Mouse (Mus musculus) CH12.LX (cell line): Measurements from ENCODE around the gene Siah2. TPM values are rescaled to one million over a fixed set of nuclear protein-coding genes. Genes with fewer than 3 reads are reported as not detected.

Source experiments
- DNase-seq: peaks from one replicate; pipeline ENCODE4 v3.0.0-alpha.2; 2013; ENCODE audit errors: extremely low read depth
- H3K27ac ChIP-seq: 2 replicates; pipeline ENCODE4 v1.5.1; 2012; ENCODE audit warnings: low read depth, mild to moderate bottlenecking, control low read depth, moderate library complexity; ENCODE audit not compliant: insufficient read depth
- H3K27me3 ChIP-seq: replicated peaks from 2 replicates; pipeline ENCODE3; 2012; ENCODE audit warnings: inconsistent platforms
- H3K36me3 ChIP-seq, 2 experiments: replicated peaks in 1 of 2; 2 replicates each; pipeline versions ENCODE3 to v1.6.1; 2012; ENCODE audit warnings: inconsistent platforms in 1 of 2, low read length in 1 of 2, mild to moderate bottlenecking in 1 of 2, mixed read lengths in 1 of 2, moderate library complexity in 1 of 2; ENCODE audit not compliant: control insufficient read depth in 1 of 2, insufficient read depth in 1 of 2
- H3K4me1 ChIP-seq, 2 experiments: 2 replicates each; pipeline ENCODE4 v1.6.1; 2012; ENCODE audit warnings: inconsistent platforms in 1 of 2, moderate library complexity in 1 of 2; ENCODE audit not compliant: insufficient read depth in 2 of 2, control insufficient read depth in 1 of 2
- H3K4me2 ChIP-seq: 2 replicates; pipeline ENCODE4 v1.6.1; 2012; ENCODE audit warnings: low read depth, mild to moderate bottlenecking, control low read depth; ENCODE audit not compliant: poor library complexity, insufficient read depth, severe bottlenecking
- H3K4me3 ChIP-seq, 3 experiments: fragments of 150-350 bp in 1 of 3; sonication (generic) in 1 of 3; replicated peaks in 1 of 3; 2 replicates each; pipeline versions ENCODE3 to v1.5.1; 2011 to 2012; ENCODE audit warnings: low read depth in 2 of 3, low read length in 2 of 3, mild to moderate bottlenecking in 2 of 3, moderate library complexity in 2 of 3, control low read depth in 1 of 3, improper control_type of control experiment in 1 of 3, inconsistent platforms in 1 of 3, mixed read lengths in 1 of 3; ENCODE audit not compliant: poor library complexity in 1 of 3
- H3K79me2 ChIP-seq: replicated peaks from 2 replicates; pipeline ENCODE4 v1.6.1; 2012; ENCODE audit warnings: mild to moderate bottlenecking, moderate library complexity; ENCODE audit not compliant: control insufficient read depth, poor library complexity, insufficient read depth, severe bottlenecking; ENCODE audit errors: extremely low read depth
- H3K9ac ChIP-seq: 2 replicates; pipeline ENCODE4 v1.6.1; 2012; ENCODE audit warnings: low read depth, mild to moderate bottlenecking, control low read depth, moderate library complexity; ENCODE audit not compliant: insufficient read depth
- H3K9me3 ChIP-seq: replicated peaks from 2 replicates; pipeline ENCODE3; 2012; ENCODE audit warnings: low read length, inconsistent platforms, mixed read lengths
- BHLHE40 ChIP-seq: IDR thresholded peaks from 2 replicates; pipeline ENCODE4 v1.6.1; 2011; ENCODE audit warnings: mild to moderate bottlenecking, low read depth, low read length, improper control_type of control experiment
- CHD2 ChIP-seq: IDR thresholded peaks from 2 replicates; pipeline ENCODE4 v1.6.1; 2011; ENCODE audit warnings: low read length, improper control_type of control experiment
- CTCF ChIP-seq, 2 experiments: IDR thresholded peaks in 1 of 2; conservative IDR thresholded peaks in 1 of 2; 2 replicates each; pipeline ENCODE4 v1.5.1; 2011 to 2012; ENCODE audit warnings: low read depth in 2 of 2, low read length in 2 of 2, improper control_type of control experiment in 1 of 2, inconsistent platforms in 1 of 2, mild to moderate bottlenecking in 1 of 2, moderate library complexity in 1 of 2
- ELF1 ChIP-seq: IDR thresholded peaks from 2 replicates; pipeline ENCODE4 v1.6.1; 2014; ENCODE audit warnings: low read depth, mild to moderate bottlenecking, inconsistent platforms, low read length, improper control_type of control experiment
- JUN ChIP-seq: IDR thresholded peaks from 2 replicates; pipeline ENCODE4 v1.6.1; 2011; ENCODE audit warnings: low read depth, mild to moderate bottlenecking, low read length, improper control_type of control experiment, moderate library complexity; ENCODE audit not compliant: insufficient read depth
- MAFK ChIP-seq: IDR thresholded peaks from 2 replicates; pipeline ENCODE4 v1.6.1; 2011; ENCODE audit warnings: low read length, improper control_type of control experiment; ENCODE audit not compliant: insufficient replicate concordance
- MEF2A ChIP-seq: IDR thresholded peaks from 2 replicates; pipeline ENCODE4 v1.6.1; 2014; ENCODE audit warnings: low read depth, mild to moderate bottlenecking, inconsistent platforms, low read length, improper control_type of control experiment, borderline replicate concordance
- NELFE ChIP-seq: IDR thresholded peaks from 2 replicates; pipeline ENCODE4 v1.6.1; 2011; ENCODE audit warnings: low read depth, low read length, improper control_type of control experiment
- NRF1 ChIP-seq: IDR thresholded peaks from 2 replicates; pipeline ENCODE4 v1.6.1; 2014; ENCODE audit warnings: low read depth, mild to moderate bottlenecking, inconsistent platforms, low read length, improper control_type of control experiment, moderate library complexity
- POLR2A ChIP-seq: IDR thresholded peaks from 2 replicates; pipeline ENCODE4 v1.6.1; 2011; ENCODE audit warnings: low read depth, mild to moderate bottlenecking, improper control_type of control experiment, low read length
- RCOR1 ChIP-seq: conservative IDR thresholded peaks from 2 replicates; pipeline ENCODE4 v1.6.1; 2012; ENCODE audit warnings: low read depth, mild to moderate bottlenecking, inconsistent platforms, low read length, improper control_type of control experiment
- SMC3 ChIP-seq: IDR thresholded peaks from 2 replicates; pipeline ENCODE4 v1.6.1; 2011; ENCODE audit warnings: low read depth, low read length, improper control_type of control experiment
- TBP ChIP-seq: conservative IDR thresholded peaks from 2 replicates; pipeline ENCODE4 v1.6.1; 2011; ENCODE audit warnings: low read depth, low read length, improper control_type of control experiment
- USF1 ChIP-seq: IDR thresholded peaks from 2 replicates; pipeline ENCODE4 v1.6.1; 2014; ENCODE audit warnings: low read depth, mild to moderate bottlenecking, inconsistent platforms, low read length, improper control_type of control experiment
- ZC3H11A ChIP-seq: IDR thresholded peaks from 2 replicates; pipeline ENCODE4 v1.6.1; 2012; ENCODE audit warnings: low read depth, mild to moderate bottlenecking, inconsistent platforms, low read length, improper control_type of control experiment
- ZMIZ1 ChIP-seq: IDR thresholded peaks from 2 replicates; pipeline ENCODE4 v1.6.1; 2012; ENCODE audit warnings: low read depth, mild to moderate bottlenecking, inconsistent platforms, low read length, improper control_type of control experiment
- ZNF384 ChIP-seq: IDR thresholded peaks from 2 replicates; pipeline ENCODE4 v1.6.1; 2012; ENCODE audit warnings: low read depth, low read length, improper control_type of control experiment, inconsistent platforms
- dilution Hi-C: fragments of 300-500 bp; cut with MboI; formaldehyde crosslinking; loops from 2 replicates; pipeline ENCODE4 v1.14.3; 2020; ENCODE audit warnings: low sequenced_read_pairs; ENCODE audit not compliant: extremely low pct_unique_long_range_greater_than_20kb, extremely low pct_ligation_motif_present
- in situ Hi-C: fragments of 300-500 bp; cut with MboI; formaldehyde crosslinking; loops from 3 replicates; pipeline ENCODE4 v1.14.3; 2019; ENCODE audit warnings: low sequenced_read_pairs, low pct_ligation_motif_present, low pct_unique_long_range_greater_than_20kb, mixed read lengths
- polyA plus RNA-seq: library from polyadenylated mRNA; unstranded; fragments of >175 nt; gene quantifications from 2 replicates; pipeline ENCODE4 v1.2.1, GENCODE M21; 2012; ENCODE audit warnings: low read depth; ENCODE audit not compliant: insufficient read length
- total RNA-seq, 2 experiments: library from RNA; depleted of rRNA; stranded (reverse); fragments of 300-350 nt in 1 of 2; fragments of >200 nt in 1 of 2; gene quantifications; 2 replicates each; pipeline ENCODE4 v1.2.3; 2012 to 2014

Siah2 gene
- total and polyA plus RNA-seq, 3 experiments = 104 to 142 (median 140) TPM

DNA sequence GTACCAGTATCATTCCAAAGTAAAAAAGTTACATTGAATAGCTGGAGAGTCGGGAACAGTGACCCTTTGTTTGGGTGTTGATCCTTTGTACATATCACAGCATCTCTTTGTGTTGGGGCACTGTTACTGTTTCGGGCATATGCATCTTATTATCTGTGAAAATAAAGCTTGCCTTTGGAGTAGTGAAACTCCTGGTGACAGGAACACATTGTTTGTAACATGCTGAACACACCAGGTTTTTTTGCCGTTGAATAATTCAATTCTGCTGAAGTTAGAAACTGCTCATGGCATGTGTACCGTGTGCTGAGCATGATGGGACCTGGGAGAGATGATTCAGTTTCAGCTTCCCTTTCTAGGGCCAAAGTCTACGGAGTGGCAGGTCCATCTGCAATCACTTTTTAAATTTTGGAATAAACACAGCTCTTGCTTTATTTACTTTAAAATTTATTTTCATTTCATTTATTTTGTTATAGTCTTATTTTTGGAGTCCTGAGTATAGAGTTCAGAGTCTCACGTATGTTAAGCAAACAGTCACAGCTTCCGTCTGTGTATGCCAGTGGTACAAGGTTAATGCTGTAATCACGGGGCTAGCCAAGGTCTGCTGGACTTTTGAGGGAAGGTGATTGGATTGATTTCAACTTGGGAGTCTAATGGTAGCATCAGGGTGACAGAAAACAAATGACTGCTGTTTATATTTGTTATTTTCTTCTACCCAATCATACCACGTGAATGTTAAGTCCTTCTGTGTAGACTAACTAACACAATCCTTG lies 27.4 kb upstream of the Siah2 start:
- dilution Hi-C loops (no loop called here), in situ Hi-C loops (loop anchor here (5.0 kb wide), 1 partner anchor 63 kb away; no protein-coding TSS in a partner anchor)
- peaks cover 15% of the 10 kb centered on the region for H3K9me3 ChIP-seq
- H3K9ac ChIP-seq = no peak overlapping the region
- H3K36me3 ChIP-seq = peaks cover 3 to 68% of the 10 kb centered on the region in 2 experiments
- H3K79me2 ChIP-seq = no peaks in the 10 kb centered on the region
- H3K27ac ChIP-seq = no peak overlapping the region
- no peak for TF ChIP-seq ZNF384
- TF ChIP-seq MEF2A = no peak
- no peak for TF ChIP-seq TBP
- H3K27me3 ChIP-seq = no peaks in the 10 kb centered on the region
- H3K4me3 ChIP-seq = no peak overlapping the region
- DNase-seq = no peak
- peaks cover 5 to 15% of the 10 kb centered on the region in 2 experiments for H3K4me1 ChIP-seq
- no peak overlapping the region for H3K4me2 ChIP-seq

DNA sequence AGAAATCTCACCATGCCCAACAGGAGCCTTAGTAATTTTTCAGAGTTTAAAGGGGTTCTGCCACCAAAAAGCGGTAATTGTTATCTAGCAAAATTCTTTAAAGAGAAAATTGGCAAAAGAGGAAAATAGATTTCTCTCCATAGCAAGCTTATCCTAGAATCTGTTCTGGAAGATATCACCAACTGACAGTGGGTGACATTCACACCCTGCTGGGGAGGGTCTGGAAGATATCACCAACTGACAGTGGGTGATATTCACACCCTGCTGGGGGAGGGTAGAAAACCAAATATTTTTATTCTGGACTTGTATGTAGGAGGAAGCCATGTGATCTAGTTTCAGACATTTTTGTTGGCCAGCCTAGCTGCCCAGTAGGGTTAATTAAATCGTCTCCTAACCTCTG lies 24.5 kb upstream of the Siah2 start:
- TF ChIP-seq CTCF (conservative IDR thresholded peaks at IDR 0.05 in 1 of 2, IDR thresholded peaks at IDR 0.05 in 1 of 2; ENCODE audit: low read depth in 2 of 2, low read length in 2 of 2) = no peak
- no peak for TF ChIP-seq JUN
- no peak for TF ChIP-seq TBP
- TF ChIP-seq SMC3 = no peak
- TF ChIP-seq BHLHE40 = no peak
- no peak for TF ChIP-seq NELFE
- no peak for TF ChIP-seq ELF1
- TF ChIP-seq ZNF384 = no peak
- no peak for TF ChIP-seq MAFK
- TF ChIP-seq, all 38 proteins: peak for 0
- peaks cover 31% of the 10 kb centered on the region for H3K9me3 ChIP-seq
- peaks cover 19 to 28% of the 10 kb centered on the region in 2 experiments for H3K4me1 ChIP-seq
- no peak overlapping the region for H3K9ac ChIP-seq
- in situ Hi-C loops = no loop called here
- no peak for DNase-seq
- peaks cover 3 to 70% of the 10 kb centered on the region in 2 experiments for H3K36me3 ChIP-seq
- H3K4me3 ChIP-seq = no peak overlapping the region
- no peak overlapping the region for H3K4me2 ChIP-seq
- dilution Hi-C loops = no loop called here
- no peaks in the 10 kb centered on the region; the same call in 1 of the 2 replicates for H3K79me2 ChIP-seq
- H3K27me3 ChIP-seq = no peaks in the 10 kb centered on the region
- no peak overlapping the region for H3K27ac ChIP-seq

GRCm38 (mm10) chr3:58714767-58715166 lies 22.6 kb upstream of the Siah2 start:
- 0 out of 2 replicates have a peak overlapping the region, but pooled peaks have one; percentile 45 for H3K27ac ChIP-seq
- no peaks in the 10 kb centered on the region; the same call in 1 of the 2 replicates for H3K79me2 ChIP-seq
- in situ Hi-C loops = no loop called here
- H3K4me2 ChIP-seq = no peak overlapping the region
- no peak overlapping the region for H3K4me3 ChIP-seq
- peaks cover 3 to 63% of the 10 kb centered on the region in 2 experiments for H3K36me3 ChIP-seq
- no peak for TF ChIP-seq ZMIZ1
- TF ChIP-seq CHD2 = no peak
- TF ChIP-seq POLR2A = no peak
- no peak for TF ChIP-seq NRF1
- no peak for TF ChIP-seq ZC3H11A
- TF ChIP-seq RCOR1 = no peak
- no peak for TF ChIP-seq USF1
- no peak for DNase-seq
- H3K9me3 ChIP-seq = peaks cover 36% of the 10 kb centered on the region
- no peaks in the 10 kb centered on the region for H3K27me3 ChIP-seq
- no peak overlapping the region for H3K9ac ChIP-seq
- H3K4me1 ChIP-seq = peaks cover 19 to 28% of the 10 kb centered on the region in 2 experiments
- dilution Hi-C loops = no loop called here
